Mouse (Mus musculus) cerebellum, adult 18-20 months (tissue): ENCODE measurements around the gene Rad54l2.

Source experiments
- DNase-seq, 2 experiments: peaks; one replicate each; pipeline ENCODE4 v3.0.0; 2021

Rad54l2 gene

DNA sequence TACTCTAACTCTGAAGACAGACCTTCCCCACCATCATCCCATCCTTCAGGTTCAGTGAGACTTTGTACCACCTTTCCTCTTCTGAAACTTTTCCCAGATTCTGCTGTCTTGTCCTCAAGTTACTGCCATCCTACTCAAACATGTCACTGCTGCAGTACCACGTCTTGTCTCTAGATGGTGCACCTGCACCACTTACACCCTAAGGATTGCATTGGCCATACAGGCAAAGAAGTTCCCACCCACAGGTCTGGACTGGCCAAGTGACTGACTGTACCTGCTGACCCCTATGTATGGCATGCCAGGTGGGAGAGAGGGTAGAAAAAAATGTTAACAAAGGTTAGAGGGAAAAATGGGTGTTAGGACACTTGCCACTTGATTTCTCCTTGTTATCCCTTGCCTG, 113.5 kb downstream of the Rad54l2 start:
- DNase-seq = peak; percentile 82 to 89

DNA sequence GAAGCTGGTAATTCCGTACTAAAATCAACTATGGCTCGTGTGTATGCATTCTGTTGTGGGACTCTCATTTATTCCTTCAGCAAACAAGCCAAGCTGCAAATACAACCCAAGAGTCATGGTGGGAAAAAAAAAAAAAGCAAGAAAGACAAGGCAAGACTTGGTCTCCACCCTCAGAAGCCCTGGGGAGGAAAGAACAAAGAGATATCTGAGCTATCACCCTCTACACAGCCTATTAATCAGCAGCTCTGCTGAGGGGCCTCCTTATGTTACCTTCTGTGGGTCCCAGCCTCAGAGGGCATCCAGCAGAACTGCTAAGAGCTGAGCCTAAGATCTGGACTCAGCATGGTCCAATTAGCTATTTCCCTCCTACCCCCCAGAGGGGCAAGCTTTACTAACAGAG, 115.1 kb downstream of the Rad54l2 start:
- no peak for DNase-seq

GRCm38 (mm10) chr9:106664856-106665255, 124.1 kb downstream of the Rad54l2 start:
- no peak for DNase-seq

- DNase-seq = no peak
Measured at GRCm38 (mm10) chr9:106664433-106664832, 124.6 kb downstream of the Rad54l2 start.

- no peak for DNase-seq
Measured at GRCm38 (mm10) chr9:106663200-106663599, 125.8 kb downstream of the Rad54l2 start.

DNA sequence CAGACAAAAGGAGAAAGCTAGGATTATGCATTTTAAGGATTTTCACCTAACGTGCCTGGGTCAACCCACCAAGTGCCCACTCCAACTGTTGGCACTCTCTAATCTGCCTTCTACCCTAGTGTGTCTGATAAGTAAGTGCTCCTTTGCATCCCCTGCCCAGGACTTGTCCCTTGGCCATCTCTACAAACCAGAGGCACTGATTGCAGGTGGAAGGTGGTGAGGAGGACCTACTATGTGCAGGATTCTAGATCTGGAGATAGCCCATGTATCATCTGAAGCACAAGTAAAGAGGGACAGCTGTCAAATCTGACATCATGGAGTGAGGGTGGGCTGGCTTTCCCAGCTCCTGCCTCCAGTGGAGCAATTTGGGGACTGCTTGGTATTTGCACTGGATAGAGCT, 129.1 kb downstream of the Rad54l2 start:
- no peak for DNase-seq

- no peak for DNase-seq
Measured at GRCm38 (mm10) chr9:106659441-106659840, 129.6 kb downstream of the Rad54l2 start.

- no peak for DNase-seq
Measured at GRCm38 (mm10) chr9:106657592-106657991, 131.4 kb downstream of the Rad54l2 start.

DNA sequence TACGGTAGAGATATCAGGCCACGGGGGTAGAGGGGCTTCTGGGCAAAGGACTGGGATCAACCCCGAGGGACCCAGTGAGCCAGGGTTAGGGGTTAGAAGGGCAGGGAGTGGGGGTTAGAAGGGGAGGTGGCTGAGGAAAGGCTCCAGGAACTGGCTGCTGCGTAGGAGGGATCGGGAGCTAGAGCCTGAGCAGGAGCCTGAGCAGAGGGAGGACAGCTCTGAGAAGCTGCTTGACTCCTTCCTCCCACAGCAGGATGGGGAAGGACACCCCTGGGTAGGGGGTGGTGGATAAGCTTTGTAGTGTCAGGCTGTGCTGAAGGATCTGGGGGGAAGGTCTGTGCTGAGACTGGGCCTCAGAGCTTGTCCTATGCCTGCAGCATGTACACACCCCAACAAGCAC, 132.2 kb downstream of the Rad54l2 start:
- no peak for DNase-seq

GRCm38 (mm10) chr9:106655884-106656720, 132.9 kb downstream of the Rad54l2 start, which contains the start of gene Grm2:
Gene Grm2 (minus strand): TSS chr9:106656082.
- no peak for DNase-seq

GRCm38 (mm10) chr9:106652720-106653119, 136.3 kb downstream of the Rad54l2 start:
- DNase-seq = no peak

DNA sequence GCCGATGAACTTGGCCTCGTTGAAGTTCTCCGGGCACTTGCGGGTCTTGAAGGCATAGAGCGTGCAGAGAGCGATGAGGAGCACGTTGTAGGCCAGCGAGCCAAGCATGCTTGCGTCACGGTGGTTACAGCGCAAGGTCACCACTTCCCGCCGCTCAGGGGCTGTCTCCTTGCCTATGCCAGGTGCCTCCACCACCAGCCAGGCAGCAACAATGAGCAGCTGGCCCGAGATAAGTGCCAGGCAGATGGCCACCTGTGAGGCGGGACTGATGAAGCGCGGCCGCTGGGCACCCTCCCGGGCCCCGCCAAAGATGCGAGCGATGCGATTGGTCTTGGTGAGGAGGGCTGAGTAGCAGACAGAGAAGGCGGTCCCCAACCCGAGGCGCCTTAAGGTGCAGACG, 141.8 kb downstream of the Rad54l2 start:
- no peak for DNase-seq

DNA sequence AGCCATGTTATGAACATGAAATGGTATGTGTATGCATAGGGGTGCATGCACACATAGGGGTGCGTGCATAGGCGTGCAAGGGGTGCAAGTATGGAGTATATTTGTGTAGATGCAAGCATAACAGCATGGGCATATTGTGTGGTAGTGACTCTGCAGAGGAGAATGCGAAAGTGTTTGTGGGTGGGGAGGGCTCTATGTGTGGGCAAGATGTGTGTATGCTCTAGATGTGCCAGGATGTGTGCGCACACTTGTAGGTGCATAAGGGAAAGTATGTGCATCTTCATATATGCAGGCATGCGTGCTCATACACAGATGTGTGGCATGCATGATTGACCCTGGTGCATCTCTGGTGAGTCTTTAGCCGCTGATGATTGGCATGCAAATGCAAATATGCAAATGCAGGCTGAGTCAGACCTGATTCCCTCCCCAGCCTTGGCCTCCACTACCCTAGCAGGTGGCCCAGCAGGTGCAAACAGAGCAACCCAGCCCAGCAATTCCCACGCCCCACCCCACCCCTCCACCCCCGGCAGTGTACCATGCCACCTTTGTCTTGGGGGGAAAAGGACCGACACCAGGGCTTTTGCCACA, 143.2 kb downstream of the Rad54l2 start:
- DNase-seq = no peak

DNA sequence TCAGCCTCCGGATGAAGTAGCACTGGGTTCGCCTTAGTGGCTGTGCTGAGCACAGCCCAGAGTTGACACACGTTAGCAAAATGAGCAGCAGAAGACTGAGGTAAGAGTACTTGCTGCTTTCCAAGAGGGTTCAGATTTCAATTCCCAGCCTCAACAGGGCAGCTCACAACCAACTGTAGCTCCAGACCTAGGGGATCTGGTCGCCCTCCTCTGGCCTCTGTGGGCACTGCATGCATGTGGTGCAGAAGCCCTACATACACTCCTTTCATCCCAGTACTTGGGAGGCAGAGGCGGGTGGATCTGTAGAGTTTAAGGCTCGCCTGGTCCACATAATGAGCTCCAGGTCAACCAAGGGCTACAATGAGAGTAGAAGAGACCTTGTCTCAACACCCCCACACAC, 145.2 kb downstream of the Rad54l2 start:
- no peak for DNase-seq

- peak; percentile 72 to 73 for DNase-seq
Measured at GRCm38 (mm10) chr9:106643128-106643527, 145.9 kb downstream of the Rad54l2 start.

GRCm38 (mm10) chr9:106641346-106641745, 147.6 kb downstream of the Rad54l2 start:
- DNase-seq = no peak

DNA sequence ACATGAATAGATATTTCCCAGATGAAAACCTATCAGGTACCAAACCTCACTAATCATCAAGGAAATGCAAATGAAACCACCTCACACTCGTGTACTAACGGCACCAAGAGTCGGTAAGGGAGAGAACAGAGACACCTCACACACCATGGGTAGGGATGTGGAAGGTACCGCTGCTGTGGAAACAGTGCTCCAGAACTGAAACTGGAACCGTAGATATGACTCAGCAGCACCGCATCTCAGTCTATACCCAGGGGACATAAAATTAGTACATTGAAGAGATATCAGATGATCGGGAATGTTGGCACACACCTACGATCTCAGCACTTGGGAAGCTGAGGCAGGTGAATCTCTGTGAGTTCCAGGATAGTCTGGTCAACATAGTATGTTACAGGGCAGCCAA, 150.8 kb downstream of the Rad54l2 start:
- no peak for DNase-seq
